Mouse (Mus musculus) heart, adult 2 months (tissue): ENCODE measurements around the gene Diaph2.

Source experiments
- CTCF ChIP-seq: fragments of 200-600 bp; IDR thresholded peaks from 2 replicates; pipeline ENCODE4 v1.8.1; 2022; ENCODE audit warnings: antibody characterized with exemption, mild to moderate bottlenecking, moderate library complexity
- POLR2A ChIP-seq: fragments of 200-500 bp; IDR thresholded peaks from 2 replicates; pipeline ENCODE4 v1.6.1; 2011; ENCODE audit warnings: mild to moderate bottlenecking, low read depth, low read length, control low read depth; ENCODE audit not compliant: insufficient read depth

DNA sequence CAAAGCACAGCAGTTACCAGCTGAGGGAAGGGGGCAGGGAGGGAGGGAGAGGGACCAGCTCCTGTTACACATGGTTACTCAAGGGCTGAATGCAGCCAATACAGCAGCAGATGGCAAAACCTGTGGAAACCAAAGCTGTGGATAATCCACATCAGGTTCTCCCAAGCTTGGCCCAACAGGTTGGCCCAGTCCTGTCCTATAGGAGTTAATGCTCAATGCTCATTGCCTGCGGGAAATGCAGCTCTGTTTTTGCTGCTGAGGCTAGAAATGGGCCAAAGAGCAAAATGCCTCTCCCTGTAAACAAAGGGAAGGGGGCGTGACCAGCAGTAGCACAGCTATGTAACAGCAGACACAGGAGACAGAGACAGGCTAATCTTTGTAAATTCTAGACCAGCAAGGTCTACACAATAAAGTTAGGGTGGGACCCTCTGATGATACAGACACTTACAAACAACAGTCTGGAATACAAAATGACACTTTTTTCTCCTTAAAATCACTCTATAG is 20.8 kb upstream of the Diaph2 start:
- TF ChIP-seq POLR2A (no peak), CTCF (no peak)
